Mouse (Mus musculus) left cerebral cortex, adult 18-20 months (tissue): ENCODE data around the gene Arid3b. TPM values are rescaled to one million over a fixed set of nuclear protein-coding genes. Genes with fewer than 3 reads are reported as not detected.

Experiments used
- DNase-seq, 2 experiments: peaks; one replicate each; pipeline ENCODE4 v3.0.0; 2021 to 2022; ENCODE audit warnings: low spot score in 2 of 2, mixed read lengths in 1 of 2
- total RNA-seq, 2 experiments: library from RNA; stranded (reverse); gene quantifications; 2 replicates each; pipeline ENCODE4 v1.2.3; 2021

The Arid3b gene
- total RNA-seq, 2 experiments from 2014 or later, result 12.3 to 13.5 TPM

- DNase-seq, result peak; percentile 92 to 94
Observed at GRCm38 (mm10) chr9:57831267-57832082, 5.1 kb downstream of the Arid3b start.

- no peak for DNase-seq
Observed at GRCm38 (mm10) chr9:57829812-57830557, 6.6 kb downstream of the Arid3b start.

GRCm38 (mm10) chr9:57823397-57823796, 13.2 kb downstream of the Arid3b start:
- DNase-seq, result no peak

- no peak for DNase-seq
Observed at GRCm38 (mm10) chr9:57822812-57823211, 13.8 kb downstream of the Arid3b start.

- DNase-seq, result peak in 1 of 2 experiments; percentile 17
Observed at GRCm38 (mm10) chr9:57820186-57821080, 16.2 kb downstream of the Arid3b start.

GRCm38 (mm10) chr9:57817220-57817667, 19.3 kb downstream of the Arid3b start:
- no peak for DNase-seq

GRCm38 (mm10) chr9:57814866-57815265, 21.7 kb downstream of the Arid3b start:
- DNase-seq, result no peak

GRCm38 (mm10) chr9:57814014-57814413, 22.6 kb downstream of the Arid3b start:
- no peak for DNase-seq

- DNase-seq, result no peak
Observed at GRCm38 (mm10) chr9:57811793-57812733, 24.5 kb downstream of the Arid3b start.

GRCm38 (mm10) chr9:57810691-57811090, 25.9 kb downstream of the Arid3b start:
- DNase-seq, result no peak

- no peak for DNase-seq
Observed at GRCm38 (mm10) chr9:57808771-57809310, 27.8 kb downstream of the Arid3b start.

- DNase-seq, result no peak
Observed at GRCm38 (mm10) chr9:57807174-57807651, 29.4 kb downstream of the Arid3b start.

GRCm38 (mm10) chr9:57806066-57806481, 30.5 kb downstream of the Arid3b start:
- no peak for DNase-seq

GRCm38 (mm10) chr9:57805087-57805737, 31.4 kb downstream of the Arid3b start:
- no peak for DNase-seq

GRCm38 (mm10) chr9:57803839-57804238, 32.8 kb downstream of the Arid3b start:
- DNase-seq, result no peak

- DNase-seq, result peak; percentile 15 to 30
Observed at GRCm38 (mm10) chr9:57803047-57803446, 33.5 kb downstream of the Arid3b start.

- no peak for DNase-seq
Observed at GRCm38 (mm10) chr9:57800325-57800975, 36.1 kb downstream of the Arid3b start.

GRCm38 (mm10) chr9:57798725-57799253, 37.8 kb downstream of the Arid3b start:
- no peak for DNase-seq
